Mouse (Mus musculus): ENCODE measurements at regions not wholly inside any gene's neighbourhood (a gene's known extent, or its start where the extent isn't known, plus 50 kb on each side); places are given as distances from the start of the nearest gene placed in this dataset.

GRCm38 (mm10) chr10:96752531-96752930, 135.7 kb downstream of the Btg1 start:
- DNase-seq (ENCODE audit: low read depth in 1 of 2, low spot score in 2 of 2) = no peak
- no peak for TF ChIP-seq POLR2A (IDR thresholded peaks at IDR 0.05; ENCODE audit: low read depth, low read length)
- no peak for TF ChIP-seq CTCF (IDR thresholded peaks at IDR 0.05; ENCODE audit: extremely low read depth, insufficient read depth, insufficient read length, insufficient replicate concordance)
- 93% methylated on average over 5 of the region's 5 CpGs for WGBS
- H3K4me3 ChIP-seq (ENCODE audit: extremely low read depth, insufficient read depth, insufficient read length) = no peak overlapping the region
- peaks cover 5% of the 10 kb centered on the region; the same call in 1 of the 2 replicates for H3K4me1 ChIP-seq (ENCODE audit: control insufficient read depth, insufficient read depth, insufficient read length)
- no peaks in the 10 kb centered on the region for H3K27me3 ChIP-seq (ENCODE audit: control insufficient read depth, insufficient read depth, low read length)
- no peaks in the 10 kb centered on the region for H3K36me3 ChIP-seq (ENCODE audit: control insufficient read depth, insufficient read depth, low read length)
- no peak overlapping the region for H3K27ac ChIP-seq (ENCODE audit: insufficient read depth, low read length)

GRCm38 (mm10) chr10:96753521-96753920, 136.7 kb downstream of the Btg1 start:
- no peak for TF ChIP-seq POLR2A (IDR thresholded peaks at IDR 0.05; ENCODE audit: low read depth, low read length)
- no peak for TF ChIP-seq CTCF (IDR thresholded peaks at IDR 0.05; ENCODE audit: extremely low read depth, insufficient read depth, insufficient read length, insufficient replicate concordance)
- no peak for DNase-seq (ENCODE audit: low read depth in 1 of 2, low spot score in 2 of 2)
- Histone ChIP-seq H3K4me3 (ENCODE audit: extremely low read depth, insufficient read depth, insufficient read length) (no peak overlapping the region), H3K36me3 (ENCODE audit: control insufficient read depth, insufficient read depth, low read length) (no peaks in the 10 kb centered on the region), H3K4me1 (ENCODE audit: control insufficient read depth, insufficient read depth, insufficient read length) (peaks cover 5% of the 10 kb centered on the region; the same call in 1 of the 2 replicates), H3K27me3 (ENCODE audit: control insufficient read depth, insufficient read depth, low read length) (no peaks in the 10 kb centered on the region), H3K27ac (ENCODE audit: insufficient read depth, low read length) (no peak overlapping the region)
- 97% methylated on average over 1 of the region's 1 CpGs for WGBS

- TF ChIP-seq CTCF (IDR thresholded peaks at IDR 0.05; ENCODE audit: extremely low read depth, insufficient read depth, insufficient read length, insufficient replicate concordance) = no peak
- TF ChIP-seq POLR2A (IDR thresholded peaks at IDR 0.05; ENCODE audit: low read depth, low read length) = no peak
- no peaks in the 10 kb centered on the region for H3K27me3 ChIP-seq (ENCODE audit: control insufficient read depth, insufficient read depth, low read length)
- WGBS = 90% methylated on average over 8 of the region's 8 CpGs
- no peak overlapping the region for H3K4me3 ChIP-seq (ENCODE audit: extremely low read depth, insufficient read depth, insufficient read length)
- H3K4me1 ChIP-seq (ENCODE audit: control insufficient read depth, insufficient read depth, insufficient read length) = peaks cover 5% of the 10 kb centered on the region; the same call in 1 of the 2 replicates
- no peaks in the 10 kb centered on the region for H3K36me3 ChIP-seq (ENCODE audit: control insufficient read depth, insufficient read depth, low read length)
- H3K27ac ChIP-seq (ENCODE audit: insufficient read depth, low read length) = no peak overlapping the region
- DNase-seq (ENCODE audit: low read depth in 1 of 2, low spot score in 2 of 2) = no peak
Measured at GRCm38 (mm10) chr10:96755674-96756073, 138.9 kb downstream of the Btg1 start.

GRCm38 (mm10) chr10:96756355-96757084, 139.7 kb downstream of the Btg1 start:
- no peak for TF ChIP-seq POLR2A (IDR thresholded peaks at IDR 0.05; ENCODE audit: low read depth, low read length)
- no peak for TF ChIP-seq CTCF (IDR thresholded peaks at IDR 0.05; ENCODE audit: extremely low read depth, insufficient read depth, insufficient read length, insufficient replicate concordance)
- Histone ChIP-seq H3K36me3 (ENCODE audit: control insufficient read depth, insufficient read depth, low read length) (no peaks in the 10 kb centered on the region), H3K4me1 (ENCODE audit: control insufficient read depth, insufficient read depth, insufficient read length) (peaks cover 2% of the 10 kb centered on the region; the same call in 1 of the 2 replicates), H3K27me3 (ENCODE audit: control insufficient read depth, insufficient read depth, low read length) (no peaks in the 10 kb centered on the region), H3K4me3 (ENCODE audit: extremely low read depth, insufficient read depth, insufficient read length) (no peak overlapping the region), H3K27ac (ENCODE audit: insufficient read depth, low read length) (no peak overlapping the region)
- 77% methylated on average over 5 of the region's 5 CpGs for WGBS
- DNase-seq (ENCODE audit: low read depth in 1 of 2, low spot score in 2 of 2) = no peak

GRCm38 (mm10) chr10:96757311-96757710, 140.5 kb downstream of the Btg1 start:
- Histone ChIP-seq H3K4me1 (ENCODE audit: control insufficient read depth, insufficient read depth, insufficient read length) (no peaks in the 10 kb centered on the region; the same call in 1 of the 2 replicates), H3K4me3 (ENCODE audit: extremely low read depth, insufficient read depth, insufficient read length) (no peak overlapping the region), H3K27me3 (ENCODE audit: control insufficient read depth, insufficient read depth, low read length) (no peaks in the 10 kb centered on the region), H3K36me3 (ENCODE audit: control insufficient read depth, insufficient read depth, low read length) (no peaks in the 10 kb centered on the region), H3K27ac (ENCODE audit: insufficient read depth, low read length) (no peak overlapping the region)
- no peak for TF ChIP-seq POLR2A (IDR thresholded peaks at IDR 0.05; ENCODE audit: low read depth, low read length)
- no peak for TF ChIP-seq CTCF (IDR thresholded peaks at IDR 0.05; ENCODE audit: extremely low read depth, insufficient read depth, insufficient read length, insufficient replicate concordance)
- 67% methylated on average over 1 of the region's 1 CpGs for WGBS
- DNase-seq (ENCODE audit: low read depth in 1 of 2, low spot score in 2 of 2) = no peak

- 93% methylated on average over 8 of the region's 8 CpGs for WGBS
- no peak for TF ChIP-seq CTCF (IDR thresholded peaks at IDR 0.05; ENCODE audit: extremely low read depth, insufficient read depth, insufficient read length, insufficient replicate concordance)
- TF ChIP-seq POLR2A (IDR thresholded peaks at IDR 0.05; ENCODE audit: low read depth, low read length) = no peak
Measured at GRCm38 (mm10) chr10:96761601-96762000, 144.8 kb downstream of the Btg1 start.

GRCm38 (mm10) chr10:96765626-96766025, 148.8 kb downstream of the Btg1 start:
- TF ChIP-seq POLR2A (IDR thresholded peaks at IDR 0.05; ENCODE audit: low read depth, low read length) (no peak), CTCF (IDR thresholded peaks at IDR 0.05; ENCODE audit: extremely low read depth, insufficient read depth, insufficient read length, insufficient replicate concordance) (no peak)
- Histone ChIP-seq H3K4me3 (ENCODE audit: extremely low read depth, insufficient read depth, insufficient read length) (no peak overlapping the region), H3K27me3 (ENCODE audit: control insufficient read depth, insufficient read depth, low read length) (no peaks in the 10 kb centered on the region), H3K36me3 (ENCODE audit: control insufficient read depth, insufficient read depth, low read length) (no peaks in the 10 kb centered on the region), H3K4me1 (ENCODE audit: control insufficient read depth, insufficient read depth, insufficient read length) (no peaks in the 10 kb centered on the region), H3K27ac (ENCODE audit: insufficient read depth, low read length) (no peak overlapping the region)
- WGBS = 91% methylated on average over 5 of the region's 5 CpGs
- no peak for DNase-seq (ENCODE audit: low read depth in 1 of 2, low spot score in 2 of 2)

More at GRCm38 (mm10) chr10:96761601-96762000, 144.8 kb downstream of the Btg1 start:
- Histone ChIP-seq H3K27ac (ENCODE audit: insufficient read depth, low read length) (no peak overlapping the region), H3K27me3 (ENCODE audit: control insufficient read depth, insufficient read depth, low read length) (no peaks in the 10 kb centered on the region), H3K4me1 (ENCODE audit: control insufficient read depth, insufficient read depth, insufficient read length) (no peaks in the 10 kb centered on the region), H3K36me3 (ENCODE audit: control insufficient read depth, insufficient read depth, low read length) (no peaks in the 10 kb centered on the region), H3K4me3 (ENCODE audit: extremely low read depth, insufficient read depth, insufficient read length) (no peak overlapping the region)
- no peak for DNase-seq (ENCODE audit: low read depth in 1 of 2, low spot score in 2 of 2)
